Mouse (Mus musculus): ENCODE results near the gene Rtn2.

Rtn2 gene

GRCm38 (mm10) chr7:19302264-19303045, 20.0 kb downstream of the Rtn2 start:
- DNase-seq: no peak

DNA sequence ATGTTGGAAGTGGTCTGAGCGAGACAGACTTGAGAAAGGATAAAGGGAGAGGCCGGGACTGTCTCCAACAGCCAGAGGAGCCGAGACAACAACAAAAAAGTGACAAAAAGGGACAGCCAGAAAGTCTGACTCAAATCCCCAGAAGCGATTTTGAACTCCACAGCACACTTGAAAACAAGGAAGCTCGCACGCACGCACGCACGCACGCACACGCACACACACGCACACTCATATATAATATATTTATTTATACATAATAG, 20.6 kb downstream of the Rtn2 start:
- no peak for DNase-seq

GRCm38 (mm10) chr7:19303770-19304169, 21.3 kb downstream of the Rtn2 start:
- peak; percentile 85 for DNase-seq

DNA sequence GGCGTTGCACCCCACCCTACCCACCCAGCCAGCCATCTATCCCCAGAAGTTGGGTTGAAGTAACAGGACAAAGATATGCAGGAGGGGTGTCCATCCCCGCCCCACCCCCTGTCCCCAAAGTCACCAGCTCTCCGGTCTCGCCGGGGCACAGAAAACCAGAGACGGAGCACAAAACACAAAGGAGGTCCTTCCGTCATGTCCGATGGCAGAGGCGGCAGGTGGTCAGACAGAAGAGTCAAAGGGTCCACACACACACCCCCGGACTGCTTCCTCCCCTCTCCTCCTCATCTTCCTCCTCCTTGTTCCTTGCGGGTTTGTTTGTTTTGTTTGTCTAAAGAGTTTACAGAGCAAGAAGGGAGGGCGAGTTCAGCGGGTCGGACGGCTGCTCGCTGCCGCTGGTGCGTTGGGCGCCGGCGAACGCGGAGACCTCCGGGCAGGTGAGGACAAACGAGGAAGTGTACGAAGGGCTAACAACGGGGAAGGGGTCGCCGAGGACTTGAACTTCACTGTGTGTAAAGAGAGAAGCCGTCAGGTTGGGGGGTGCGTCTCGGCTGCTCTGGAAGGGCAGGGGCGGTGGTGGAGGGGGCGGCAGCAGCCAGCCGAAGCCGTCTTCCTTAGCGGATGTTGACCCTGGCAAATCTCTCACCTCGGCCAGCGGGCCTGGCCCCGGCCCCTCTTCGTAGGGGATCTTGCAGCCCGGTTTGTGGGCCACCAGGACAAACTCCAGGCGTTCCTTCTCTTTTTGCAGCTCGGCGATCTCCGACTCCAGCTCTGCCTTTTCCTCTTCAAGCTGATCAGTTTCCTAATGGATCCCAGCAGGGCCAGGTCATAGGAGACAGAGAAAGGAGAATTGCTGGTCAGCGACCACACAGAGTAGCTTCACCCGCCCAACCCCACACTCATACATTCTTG, 22.3 kb downstream of the Rtn2 start:
- DNase-seq: peak; percentile 35

DNA sequence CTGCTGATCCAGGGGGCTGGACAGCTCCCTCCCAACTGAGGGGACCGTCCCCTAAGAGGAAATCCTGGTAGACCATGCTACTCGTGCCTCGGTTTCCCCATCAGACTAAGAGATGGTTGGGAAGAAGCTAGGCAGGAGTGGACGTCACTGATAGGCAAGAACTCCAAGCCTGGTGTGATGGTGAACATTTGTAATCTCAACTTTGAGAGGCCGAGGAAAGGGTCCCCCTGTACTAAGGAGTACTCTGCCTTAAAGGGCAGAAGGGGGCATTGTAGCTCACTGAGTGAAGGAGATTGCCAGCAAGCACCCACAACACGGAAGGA, 22.9 kb downstream of the Rtn2 start:
- DNase-seq: no peak

GRCm38 (mm10) chr7:19305796-19306765, 23.7 kb downstream of the Rtn2 start:
- DNase-seq: no peak

DNA sequence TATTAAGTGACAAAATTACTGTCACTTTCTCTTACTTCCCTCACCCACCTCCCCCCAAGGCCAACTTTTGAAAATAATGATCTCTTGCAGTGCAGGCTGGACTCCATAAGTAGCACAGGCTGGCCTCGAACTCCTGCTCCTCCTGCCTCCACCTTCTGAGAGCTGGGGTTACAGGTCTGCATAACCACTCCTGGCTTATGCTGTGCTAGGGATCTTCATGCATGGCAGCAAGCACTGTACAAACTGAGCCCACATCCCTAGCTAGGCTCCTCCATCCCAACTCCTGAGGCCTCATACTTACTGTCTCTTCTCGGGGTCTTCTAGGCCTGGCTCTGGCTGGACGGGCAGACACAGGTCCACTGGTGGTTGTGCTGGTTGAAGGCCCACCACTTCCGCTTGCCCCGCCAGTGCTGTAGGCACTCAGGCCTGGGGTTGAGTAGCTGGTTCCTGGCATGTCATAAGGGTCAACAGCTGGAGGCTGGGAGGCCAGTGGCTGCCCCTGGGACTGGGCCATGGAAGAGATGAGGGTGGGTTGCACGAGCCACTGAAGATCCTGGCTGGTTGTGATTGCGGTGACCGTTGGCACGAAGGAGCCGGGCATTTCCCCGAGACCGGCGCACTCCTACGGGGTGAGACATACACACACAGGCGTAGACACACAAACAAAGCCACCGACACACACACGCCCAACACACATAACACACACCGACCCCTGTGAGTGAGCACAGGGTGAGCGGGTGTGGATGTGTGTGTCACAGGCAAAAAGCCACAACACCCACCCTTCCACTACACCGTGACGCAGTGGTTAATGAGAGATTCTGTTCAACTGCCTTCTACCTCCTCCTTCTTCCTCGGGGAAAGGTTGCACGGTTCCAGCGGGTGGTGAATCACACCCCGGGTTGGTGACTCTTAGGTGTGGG, 24.7 kb downstream of the Rtn2 start:
- no peak for DNase-seq

GRCm38 (mm10) chr7:19307739-19308453, 25.5 kb downstream of the Rtn2 start:
- DNase-seq: peak; percentile 87

GRCm38 (mm10) chr7:19308454-19309277, 26.2 kb downstream of the Rtn2 start:
- peak; percentile 97 for DNase-seq

DNA sequence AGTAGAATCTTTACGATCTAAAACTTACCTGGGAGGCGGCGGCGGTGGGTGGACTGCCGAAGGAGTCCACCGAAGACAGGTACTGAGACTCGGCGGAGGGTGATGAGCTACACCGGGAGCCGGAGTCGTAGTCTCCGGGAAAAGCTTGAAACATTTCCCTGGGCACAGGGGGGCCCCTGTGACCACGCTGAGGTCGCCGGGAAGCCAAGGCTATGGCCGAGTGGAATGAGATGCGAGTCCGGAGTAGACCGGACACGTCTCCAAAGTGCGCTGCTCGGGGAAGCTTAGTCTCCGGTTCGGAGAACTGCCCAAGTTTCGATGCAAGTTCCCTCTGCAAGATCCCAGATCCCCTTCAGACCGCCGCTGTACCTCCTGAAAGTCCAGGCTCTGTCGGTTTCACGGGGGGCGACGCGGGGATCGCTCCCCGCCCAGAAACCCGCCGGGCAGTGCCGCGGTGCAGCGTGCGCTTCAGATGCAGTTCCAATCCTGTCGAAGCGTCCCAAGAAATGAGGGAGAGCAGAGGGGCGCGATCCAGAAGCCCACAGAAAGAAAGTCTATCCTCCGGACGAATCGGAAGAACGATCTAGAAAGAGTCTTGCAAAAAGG, 27.0 kb downstream of the Rtn2 start:
- DNase-seq: peak; percentile 45

DNA sequence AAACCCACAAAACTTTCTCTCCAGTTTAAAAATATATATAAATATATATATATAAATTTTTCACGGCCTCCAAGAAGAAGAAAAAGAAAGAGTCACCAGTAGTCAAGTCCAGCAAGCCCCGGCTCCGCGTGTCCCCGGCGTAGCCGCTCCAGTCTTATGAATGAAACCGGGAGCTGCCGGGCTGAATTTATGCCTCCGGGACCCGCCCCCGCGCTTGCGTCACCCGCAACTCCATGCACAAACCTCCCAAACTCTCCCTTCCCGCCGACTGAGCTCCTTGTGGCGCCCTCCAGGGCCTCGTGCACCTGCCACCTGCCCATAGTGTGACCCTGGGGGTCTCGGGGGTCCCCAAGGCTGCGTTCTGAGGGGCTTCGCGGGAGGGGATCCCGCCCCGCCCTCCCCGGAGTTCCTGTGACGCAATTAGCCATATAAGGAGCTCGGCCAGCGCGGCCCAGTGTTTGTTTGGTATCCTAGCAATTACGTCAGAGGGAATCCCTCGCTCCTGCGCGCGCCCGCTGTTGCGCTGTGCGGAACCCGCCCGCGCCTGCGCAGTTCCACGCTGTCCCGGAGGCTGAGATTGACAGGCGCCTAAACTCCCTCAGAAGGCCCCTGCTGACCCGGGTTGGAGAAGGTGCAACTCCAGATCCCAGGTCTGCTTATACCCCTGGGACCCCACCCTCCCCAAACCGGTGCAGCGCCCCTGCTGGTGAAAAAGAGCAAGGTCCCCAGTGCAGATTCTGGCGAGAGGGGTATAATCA, 27.6 kb downstream of the Rtn2 start, which contains the start of gene Fosb:
Gene Fosb, minus strand, starts transcription at position 168 of the 758 bp plus-strand sequence.
- peak; percentile 98 for DNase-seq

- no peak for DNase-seq
These were observed 29.6 kb downstream of the Rtn2 start for GRCm38 (mm10) chr7:19311991-19312390.

DNA sequence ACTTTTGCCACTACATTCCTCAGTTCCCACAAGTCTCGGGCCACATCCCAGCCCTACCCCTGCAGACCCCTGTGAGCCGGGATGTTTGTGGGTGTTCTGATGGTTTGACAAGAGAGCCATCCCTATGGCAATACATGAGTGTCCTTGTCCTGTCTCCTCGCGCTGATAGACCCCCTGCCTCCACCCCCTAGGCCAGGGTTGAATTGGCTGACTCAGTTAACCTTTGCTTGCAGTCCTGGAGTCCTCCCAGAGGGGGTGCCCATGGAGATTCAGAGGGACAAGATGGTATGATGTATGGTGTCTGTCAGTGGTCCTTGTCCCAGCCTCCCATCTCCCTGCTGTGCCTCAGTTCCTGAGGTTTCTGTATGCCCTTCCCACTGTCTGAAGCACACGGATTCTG, 31.6 kb downstream of the Rtn2 start:
- DNase-seq: no peak

DNA sequence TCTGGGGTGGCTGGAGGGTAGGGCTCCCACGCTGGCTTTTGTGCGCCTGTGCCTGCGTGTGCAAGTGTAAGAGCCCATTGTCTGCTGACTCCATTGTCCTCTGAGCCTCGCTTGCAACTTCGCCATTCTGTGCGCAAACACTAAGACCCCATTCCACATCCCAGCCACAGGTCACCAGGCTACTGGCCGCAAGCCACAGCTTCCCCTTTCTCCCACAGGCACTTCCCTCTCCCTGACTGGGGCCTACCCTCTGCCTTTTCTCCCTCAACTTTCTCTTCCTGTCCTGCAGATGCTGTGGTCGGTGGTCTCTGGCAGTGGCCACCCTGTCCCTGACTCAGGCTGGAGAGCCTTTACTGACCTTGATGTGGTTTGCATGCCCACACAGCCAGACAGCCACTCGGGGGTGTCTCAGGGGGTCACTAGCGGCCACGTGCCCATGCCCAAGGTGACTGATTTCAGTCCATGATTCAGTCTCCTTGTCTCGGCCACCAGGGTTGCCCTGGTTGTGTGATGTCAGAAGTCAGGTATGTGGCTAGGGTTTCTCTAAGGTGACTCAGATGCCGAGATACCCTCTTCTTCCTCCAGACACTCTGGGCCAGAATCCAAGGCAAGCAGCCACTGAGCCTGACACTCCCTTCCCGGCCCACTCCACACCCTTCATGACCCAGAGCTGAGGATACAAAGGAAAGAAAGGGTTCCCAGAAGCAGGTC, 34.2 kb downstream of the Rtn2 start:
- peak; percentile 32 for DNase-seq

- DNase-seq: no peak
These were observed 35.8 kb downstream of the Rtn2 start for GRCm38 (mm10) chr7:19318201-19318600.

GRCm38 (mm10) chr7:19318676-19319075, 36.3 kb downstream of the Rtn2 start:
- DNase-seq: no peak

GRCm38 (mm10) chr7:19319458-19319857, 37.0 kb downstream of the Rtn2 start:
- no peak for DNase-seq

DNA sequence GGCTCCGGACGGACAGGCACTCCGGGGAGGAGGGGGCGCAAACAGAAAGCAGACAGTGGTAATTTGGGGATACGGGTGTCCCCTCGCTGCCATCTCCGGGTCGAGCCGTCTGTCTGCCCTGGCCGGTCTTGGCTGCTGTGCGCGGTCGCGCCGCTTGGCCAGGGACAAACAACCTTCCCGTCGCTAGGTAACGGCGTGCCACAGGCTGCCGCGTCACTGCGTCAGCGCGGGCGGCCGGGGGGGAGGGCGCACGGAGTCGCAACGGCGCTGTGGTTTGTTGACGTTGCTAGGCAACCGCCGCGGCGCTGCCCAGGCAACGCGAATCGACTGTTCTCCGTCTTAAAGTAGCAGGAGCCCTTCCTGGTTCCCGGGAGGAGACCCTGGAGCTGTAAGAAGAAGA, 37.5 kb downstream of the Rtn2 start:
- DNase-seq: peak; percentile 99
